Mouse (Mus musculus) embryonic facial prominence, embryonic 13.5 days (tissue): ENCODE results near the gene Mmp9. TPM values are rescaled to one million over a fixed set of nuclear protein-coding genes. Genes with fewer than 3 reads are reported as not detected.

Experiments
- ATAC-seq: fragments of 200-750 bp; cut with Nextera tagmentation; 2 replicates; pipeline ENCODE4 v1.8.0; 2017; ENCODE audit warnings: low read depth; ENCODE audit not compliant: insufficient number of reproducible peaks, insufficient read depth, low FRiP score, low TSS enrichment
- H3K27ac ChIP-seq: fragments of 300-500 bp; sonication (generic); 2 replicates; pipeline ENCODE4 v1.5.1; 2015; ENCODE audit warnings: moderate library complexity, mild to moderate bottlenecking, inconsistent platforms
- H3K27me3 ChIP-seq: fragments of 300-500 bp; sonication (generic); 2 replicates; pipeline ENCODE4 v1.6.1; 2015; ENCODE audit warnings: mild to moderate bottlenecking, inconsistent platforms
- H3K36me3 ChIP-seq: fragments of 300-500 bp; sonication (generic); 2 replicates; pipeline ENCODE4 v1.6.1; 2015; ENCODE audit warnings: mild to moderate bottlenecking, inconsistent platforms
- H3K4me1 ChIP-seq: fragments of 300-500 bp; sonication (generic); 2 replicates; pipeline ENCODE4 v1.6.1; 2015; ENCODE audit warnings: inconsistent platforms
- H3K4me2 ChIP-seq: fragments of 300-500 bp; sonication (generic); 2 replicates; pipeline ENCODE4 v1.6.1; 2015; ENCODE audit warnings: moderate library complexity, mild to moderate bottlenecking, inconsistent platforms
- H3K4me3 ChIP-seq: fragments of 300-500 bp; sonication (generic); 2 replicates; pipeline ENCODE4 v1.5.1; 2015; ENCODE audit warnings: mild to moderate bottlenecking, inconsistent platforms
- H3K9ac ChIP-seq: fragments of 300-500 bp; sonication (generic); 2 replicates; pipeline ENCODE4 v1.6.1; 2015; ENCODE audit warnings: mild to moderate bottlenecking, inconsistent platforms
- H3K9me3 ChIP-seq: fragments of 300-500 bp; sonication (generic); 2 replicates; pipeline ENCODE4 v1.6.1; 2016; ENCODE audit warnings: inconsistent platforms
- WGBS: fragments of 180-500 bp; shearing (Covaris S2); methylation state at CpG from one replicate; pipeline ENCODE4 v1.1.7; 2015; ENCODE audit warnings: mixed read lengths; 5-methylcytosine and 5-hydroxymethylcytosine counted together
- polyA plus RNA-seq: library from polyadenylated mRNA; unstranded; fragments of >200 nt; fragmentation: Nextera tagmentation; extraction: Ambion mirVana; gene quantifications from 2 replicates; pipeline ENCODE4 v1.2.1, GENCODE M21; 2015

Mmp9 gene
- polyA plus RNA-seq, 1 experiment from 2014 or later = 16.6 TPM

DNA sequence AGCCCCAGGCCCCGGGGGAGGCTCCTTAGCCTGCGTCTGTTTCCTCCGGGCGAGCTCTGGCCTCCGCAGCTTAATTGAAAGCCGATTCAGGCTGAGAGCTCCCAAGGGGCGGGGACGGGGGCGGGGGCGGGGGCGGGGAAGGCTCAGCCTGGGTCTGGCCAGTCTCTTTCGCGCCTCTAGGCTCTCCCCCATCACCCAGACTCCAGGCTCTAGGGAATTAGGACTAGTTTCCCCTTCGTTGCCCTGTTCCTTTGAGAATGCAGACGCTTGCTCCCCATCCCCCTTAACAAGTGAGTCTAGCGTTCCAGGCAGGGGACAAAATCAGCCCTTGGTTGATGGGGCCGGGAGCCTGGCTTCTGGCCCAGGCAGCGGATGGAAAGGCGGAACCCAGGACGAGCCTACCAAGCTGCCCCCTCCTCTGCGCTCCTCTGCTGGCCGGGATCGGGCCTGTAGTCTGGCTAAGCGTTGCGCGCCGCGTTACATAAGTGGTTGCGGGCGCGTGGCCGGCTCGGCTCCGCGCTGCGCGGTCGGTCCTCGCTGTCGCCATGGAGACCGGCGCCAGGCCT lies 30.1 kb downstream of the Mmp9 start:
- Histone ChIP-seq H3K4me3 (peak overlapping the region; percentile 24; the same call in 1 of the 2 replicates), H3K9ac (peak overlapping the region; percentile 11; the same call in 1 of the 2 replicates), H3K36me3 (no peaks in the 10 kb centered on the region), H3K4me2 (peak overlapping the region; percentile 53), H3K27me3 (peaks cover 86% of the 10 kb centered on the region), H3K27ac (no peak overlapping the region), H3K4me1 (peaks cover 27% of the 10 kb centered on the region), H3K9me3 (no peaks in the 10 kb centered on the region)
- no peak for ATAC-seq
- under 1% methylated on average over 42 of the region's 42 CpGs for whole genome bisulfite sequencing

DNA sequence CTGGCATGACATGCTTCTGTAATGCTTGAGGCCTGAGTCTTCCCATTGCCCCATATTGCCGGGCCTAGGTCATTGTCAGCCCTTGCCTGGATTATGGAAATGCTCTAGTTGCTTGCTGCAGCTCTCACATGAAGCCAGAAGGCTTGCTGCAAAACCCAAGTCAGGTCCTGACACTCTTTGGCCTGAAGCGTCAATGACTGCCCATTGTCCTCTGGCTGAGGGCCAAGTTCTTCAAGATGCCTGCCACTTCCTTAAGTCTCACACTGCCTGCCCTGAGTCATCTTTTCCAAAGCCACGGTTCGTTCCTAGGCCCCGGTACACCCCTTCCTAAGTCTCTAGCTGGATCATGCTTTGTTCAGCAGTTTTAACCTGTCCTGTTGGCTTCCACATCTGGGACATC lies 32.1 kb downstream of the Mmp9 start:
- Histone ChIP-seq H3K9me3 (no peaks in the 10 kb centered on the region), H3K27me3 (peaks cover 67% of the 10 kb centered on the region), H3K9ac (no peak overlapping the region), H3K4me3 (no peak overlapping the region), H3K36me3 (no peaks in the 10 kb centered on the region), H3K27ac (no peak overlapping the region), H3K4me1 (peaks cover 26% of the 10 kb centered on the region), H3K4me2 (no peak overlapping the region)
- 66% methylated on average over 5 of the region's 5 CpGs for WGBS
- no peak for ATAC-seq

DNA sequence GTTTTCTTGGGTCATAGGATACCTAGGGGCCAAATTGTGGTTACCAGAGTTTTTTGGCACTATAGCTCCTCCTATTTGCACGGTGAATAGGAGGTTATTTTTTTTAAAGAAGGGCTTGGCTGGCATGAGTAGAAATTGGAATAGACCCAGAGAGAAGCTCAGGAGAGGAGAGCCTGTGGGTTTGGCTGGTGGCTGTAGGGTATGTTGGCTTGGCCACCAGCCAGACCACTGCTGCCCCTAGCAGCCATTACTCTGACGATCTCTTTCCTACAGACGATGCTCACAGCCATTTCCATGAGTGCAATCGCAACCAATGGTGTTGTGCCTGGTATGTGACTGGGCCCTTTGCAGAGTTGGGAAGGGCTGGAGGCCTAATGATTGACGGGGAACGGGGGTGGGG lies 35.0 kb downstream of the Mmp9 start:
- Histone ChIP-seq H3K9ac (no peak overlapping the region), H3K4me3 (no peak overlapping the region), H3K4me2 (no peak overlapping the region), H3K27ac (no peak overlapping the region), H3K4me1 (peaks cover 7% of the 10 kb centered on the region), H3K9me3 (no peaks in the 10 kb centered on the region), H3K27me3 (peaks cover 38% of the 10 kb centered on the region), H3K36me3 (no peaks in the 10 kb centered on the region)
- ATAC-seq = no peak
- 80% methylated on average over 6 of the region's 6 CpGs for WGBS

DNA sequence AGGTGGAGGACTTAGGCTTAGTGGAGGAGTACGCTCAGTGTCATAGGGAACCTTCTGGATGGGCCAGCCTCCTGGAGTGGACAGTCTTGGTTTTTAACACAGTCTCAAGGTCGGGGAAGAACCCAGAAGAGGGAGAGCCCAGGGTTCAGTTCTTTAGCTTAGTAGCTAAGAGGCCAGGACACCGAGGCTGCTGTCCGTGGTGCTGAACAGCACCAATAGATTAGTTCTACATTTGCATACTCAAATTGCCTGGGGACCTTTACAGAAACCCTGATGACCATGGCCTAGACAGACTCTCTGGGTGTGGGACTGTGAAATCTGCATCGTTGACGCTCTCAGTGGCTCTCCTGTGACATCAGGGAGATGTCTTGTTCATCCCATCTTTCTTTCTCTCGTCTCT lies 39.2 kb downstream of the Mmp9 start:
- H3K4me2 ChIP-seq = no peak overlapping the region
- H3K27me3 ChIP-seq = 0 out of 2 replicates have a peak, but pooled peaks cover 3% of the 10 kb centered on the region
- ATAC-seq = no peak
- no peaks in the 10 kb centered on the region for H3K36me3 ChIP-seq
- no peaks in the 10 kb centered on the region for H3K4me1 ChIP-seq
- H3K9ac ChIP-seq = no peak overlapping the region
- no peaks in the 10 kb centered on the region for H3K9me3 ChIP-seq
- 13% methylated on average over 7 of the region's 7 CpGs for WGBS
- no peak overlapping the region for H3K4me3 ChIP-seq
- H3K27ac ChIP-seq = no peak overlapping the region

DNA sequence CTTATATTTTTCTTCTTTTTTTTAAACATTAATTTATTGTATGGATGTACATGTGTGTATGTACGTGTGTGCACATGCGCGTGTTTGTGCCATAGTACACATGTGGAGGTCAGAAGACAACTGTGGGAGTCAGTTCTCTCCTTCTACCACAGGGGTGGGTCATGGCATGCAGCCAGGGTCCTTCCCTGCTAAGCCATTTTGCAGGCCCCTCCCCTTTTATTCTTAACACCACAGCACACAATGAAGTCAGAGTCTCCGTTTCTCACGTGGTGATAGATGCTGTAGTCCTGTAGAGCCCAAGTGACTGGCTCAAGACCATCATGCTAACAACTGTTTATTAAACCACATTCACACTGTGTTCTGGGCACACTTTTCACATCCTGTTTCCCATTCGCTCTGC lies 45.4 kb downstream of the Mmp9 start:
- Histone ChIP-seq H3K4me1 (no peaks in the 10 kb centered on the region), H3K9ac (no peak overlapping the region), H3K36me3 (no peaks in the 10 kb centered on the region), H3K27me3 (no peaks in the 10 kb centered on the region), H3K4me3 (no peak overlapping the region), H3K4me2 (no peak overlapping the region), H3K27ac (no peak overlapping the region), H3K9me3 (no peaks in the 10 kb centered on the region)
- no peak for ATAC-seq
- 81% methylated on average over 6 of the region's 6 CpGs for WGBS

DNA sequence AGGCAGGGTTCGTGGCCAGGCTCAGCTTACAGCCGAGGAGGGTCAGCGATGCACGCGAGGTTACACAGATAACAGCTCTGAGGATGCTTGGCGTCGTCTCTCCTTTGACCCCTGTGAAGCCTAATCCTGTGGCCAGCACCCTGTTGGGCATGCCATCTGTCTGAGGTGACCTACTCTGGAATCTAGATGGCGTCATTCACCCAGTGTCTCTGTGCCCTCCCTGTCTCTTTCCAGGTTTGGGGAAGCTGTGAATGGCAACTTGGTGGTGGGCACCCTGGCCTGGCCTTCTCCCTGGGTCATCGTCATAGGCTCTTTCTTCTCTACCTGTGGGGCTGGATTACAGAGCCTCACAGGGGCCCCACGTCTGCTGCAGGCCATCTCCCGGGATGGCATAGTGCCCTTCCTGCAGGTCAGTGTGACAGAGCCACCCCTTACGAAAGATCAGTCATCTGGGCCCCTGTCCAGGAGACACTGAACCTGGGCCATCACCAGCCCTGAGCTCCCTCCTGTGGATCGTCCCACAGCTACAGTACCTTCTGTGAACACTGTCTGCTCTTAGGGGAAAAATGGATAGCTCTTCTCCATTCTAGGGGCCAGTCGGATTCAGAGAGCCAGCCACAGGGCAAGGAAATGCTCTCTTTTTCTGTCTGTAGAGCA lies 45.9 kb downstream of the Mmp9 start:
- Histone ChIP-seq H3K4me1 (no peaks in the 10 kb centered on the region), H3K27ac (no peak overlapping the region), H3K36me3 (no peaks in the 10 kb centered on the region), H3K4me2 (no peak overlapping the region), H3K9me3 (no peaks in the 10 kb centered on the region), H3K4me3 (no peak overlapping the region), H3K27me3 (no peaks in the 10 kb centered on the region), H3K9ac (no peak overlapping the region)
- 70% methylated on average over 14 of the region's 14 CpGs for WGBS
- ATAC-seq = no peak

DNA sequence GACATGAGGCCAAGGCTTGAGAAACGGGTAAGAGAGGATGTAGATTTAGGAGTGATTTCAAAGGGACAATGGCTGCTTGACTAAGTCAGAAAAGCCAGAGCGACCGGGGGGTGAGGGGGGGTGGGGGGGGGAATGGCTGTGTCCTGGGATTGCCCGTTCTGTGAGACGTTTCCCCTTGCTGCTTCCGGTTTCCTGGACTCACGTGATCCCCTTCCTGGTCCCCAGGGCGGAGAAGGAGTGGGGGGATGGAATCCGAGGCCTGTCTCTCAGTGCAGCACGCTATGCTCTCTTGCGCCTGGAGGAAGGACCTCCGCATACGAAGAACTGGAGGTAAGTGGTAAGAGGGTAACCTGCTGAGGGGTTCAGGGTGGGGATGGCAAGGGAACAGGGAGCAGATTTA lies 48.2 kb downstream of the Mmp9 start:
- H3K9ac ChIP-seq = no peak overlapping the region
- 48% methylated on average over 13 of the region's 13 CpGs for WGBS
- H3K27ac ChIP-seq = no peak overlapping the region
- ATAC-seq = no peak
- H3K4me1 ChIP-seq = no peaks in the 10 kb centered on the region
- no peaks in the 10 kb centered on the region for H3K36me3 ChIP-seq
- H3K4me2 ChIP-seq = no peak overlapping the region
- H3K9me3 ChIP-seq = no peaks in the 10 kb centered on the region
- 0 out of 2 replicates have a peak, but pooled peaks cover 2% of the 10 kb centered on the region for H3K27me3 ChIP-seq
- H3K4me3 ChIP-seq = no peak overlapping the region

DNA sequence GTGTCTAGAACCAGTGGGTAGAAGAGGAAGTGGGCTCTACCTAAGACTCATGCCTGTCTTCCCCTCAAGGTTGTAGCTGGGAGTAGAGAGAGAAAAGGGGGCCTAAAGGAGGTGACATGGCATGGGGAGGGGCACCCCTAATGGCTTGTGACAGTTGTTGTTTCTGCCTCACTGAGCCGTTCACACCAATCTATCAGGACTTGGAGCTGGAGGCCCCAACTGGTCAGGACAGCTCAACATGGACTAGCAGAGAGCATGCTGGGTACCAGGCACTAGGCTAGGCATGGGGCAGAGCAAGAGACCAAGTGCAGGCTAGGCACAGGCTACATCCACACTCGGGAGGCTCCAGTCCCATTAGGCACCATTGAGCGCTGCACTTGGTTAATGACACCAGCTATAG lies 50.5 kb downstream of the Mmp9 start:
- Histone ChIP-seq H3K4me2 (no peak overlapping the region), H3K27ac (no peak overlapping the region), H3K4me1 (0 out of 2 replicates have a peak, but pooled peaks cover 7% of the 10 kb centered on the region), H3K4me3 (no peak overlapping the region), H3K9ac (no peak overlapping the region), H3K9me3 (no peaks in the 10 kb centered on the region), H3K36me3 (no peaks in the 10 kb centered on the region), H3K27me3 (peaks cover 18% of the 10 kb centered on the region)
- WGBS = 84% methylated on average over 3 of the region's 3 CpGs
- ATAC-seq = no peak

DNA sequence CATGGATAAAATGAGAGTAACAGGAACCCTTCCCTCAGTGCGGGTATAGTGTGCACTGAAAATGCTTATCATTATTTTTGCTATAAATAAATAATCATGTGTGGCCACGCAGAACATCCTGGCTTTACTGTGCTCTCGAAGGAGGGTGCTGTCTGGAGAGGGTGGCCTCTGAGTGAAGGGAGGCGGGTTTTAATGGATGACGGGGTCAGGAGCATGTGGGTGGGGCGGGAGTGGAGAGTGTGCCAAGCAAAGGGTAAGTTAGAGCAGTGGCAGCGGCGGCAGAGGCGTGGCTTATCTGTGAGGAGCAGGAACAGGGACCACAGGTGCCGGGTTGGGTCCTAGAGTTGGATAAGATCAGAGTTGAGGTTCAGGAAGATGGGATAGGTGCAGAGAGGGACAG lies 51.2 kb downstream of the Mmp9 start:
- H3K4me2 ChIP-seq = no peak overlapping the region
- H3K27me3 ChIP-seq = peaks cover 25% of the 10 kb centered on the region
- H3K9ac ChIP-seq = no peak overlapping the region
- no peaks in the 10 kb centered on the region for H3K36me3 ChIP-seq
- WGBS = 49% methylated on average over 10 of the region's 10 CpGs
- no peak overlapping the region for H3K27ac ChIP-seq
- no peak for ATAC-seq
- H3K9me3 ChIP-seq = no peaks in the 10 kb centered on the region
- 0 out of 2 replicates have a peak, but pooled peaks cover 7% of the 10 kb centered on the region for H3K4me1 ChIP-seq
- no peak overlapping the region for H3K4me3 ChIP-seq

DNA sequence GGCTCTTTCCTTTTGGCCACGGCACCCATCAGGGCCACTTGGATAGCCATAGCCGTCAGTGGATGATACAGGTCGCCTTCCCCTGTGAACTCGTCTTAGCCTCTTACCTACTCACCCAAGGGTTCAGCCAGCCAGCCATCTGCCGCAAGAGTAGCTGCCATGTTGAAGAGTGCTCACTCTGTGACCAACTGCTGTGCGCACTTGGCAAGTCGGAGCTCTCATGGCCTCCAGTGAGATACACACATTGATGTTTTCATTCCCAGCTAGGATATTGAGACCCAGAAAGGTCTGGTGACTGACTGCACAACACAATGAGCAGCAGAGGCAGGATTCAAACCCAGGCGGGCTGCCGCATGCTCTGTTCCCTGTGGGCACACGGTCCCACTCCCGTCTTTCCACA lies 53.6 kb downstream of the Mmp9 start:
- H3K36me3 ChIP-seq = peaks cover 6% of the 10 kb centered on the region
- H3K9ac ChIP-seq = no peak overlapping the region
- H3K27me3 ChIP-seq = peaks cover 49% of the 10 kb centered on the region
- H3K4me1 ChIP-seq = peaks cover 28% of the 10 kb centered on the region
- no peak for ATAC-seq
- WGBS = 88% methylated on average over 11 of the region's 11 CpGs
- no peaks in the 10 kb centered on the region for H3K9me3 ChIP-seq
- H3K4me2 ChIP-seq = no peak overlapping the region
- no peak overlapping the region for H3K27ac ChIP-seq
- no peak overlapping the region for H3K4me3 ChIP-seq

DNA sequence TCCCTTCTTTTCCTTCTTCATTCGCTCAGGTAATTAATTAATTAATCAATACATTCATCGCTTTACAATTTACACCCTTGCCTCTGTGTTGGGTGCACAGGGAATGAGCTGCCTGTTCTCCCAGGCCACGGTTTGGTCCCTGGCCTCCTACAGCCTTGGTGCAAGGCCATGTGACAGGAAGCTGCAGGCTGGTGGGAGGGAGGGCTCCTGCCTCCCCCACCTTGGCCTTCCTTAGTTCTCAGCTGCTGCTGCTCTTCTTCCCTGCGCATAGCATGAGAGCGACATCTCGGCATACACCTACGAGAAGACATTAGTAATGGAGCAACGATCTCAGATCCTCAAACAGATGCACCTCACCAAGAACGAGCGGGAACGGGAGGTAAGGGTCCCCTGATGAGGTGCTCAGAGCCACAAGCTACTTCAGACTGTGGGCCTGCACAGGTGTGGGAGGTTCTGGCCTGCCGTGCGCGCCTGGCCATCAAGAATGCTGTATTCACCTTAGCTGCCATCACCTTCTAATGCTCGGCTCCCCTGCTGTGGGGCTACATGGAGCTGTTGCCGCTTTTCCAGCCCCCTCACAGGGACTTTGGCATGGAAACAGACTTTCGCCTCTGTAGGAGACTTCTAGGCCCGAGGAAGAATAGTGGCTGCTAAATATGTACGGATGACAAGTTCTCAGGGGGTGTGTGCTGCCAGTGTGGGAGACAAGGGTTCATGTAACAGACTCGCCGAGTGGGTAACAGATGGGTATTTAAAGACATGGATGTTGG lies 54.3 kb downstream of the Mmp9 start:
- Histone ChIP-seq H3K9ac (no peak overlapping the region), H3K36me3 (peaks cover 13% of the 10 kb centered on the region), H3K9me3 (no peaks in the 10 kb centered on the region), H3K27ac (no peak overlapping the region), H3K27me3 (peaks cover 55% of the 10 kb centered on the region), H3K4me1 (peaks cover 28% of the 10 kb centered on the region), H3K4me3 (no peak overlapping the region), H3K4me2 (no peak overlapping the region)
- WGBS = 58% methylated on average over 21 of the region's 21 CpGs
- no peak for ATAC-seq

DNA sequence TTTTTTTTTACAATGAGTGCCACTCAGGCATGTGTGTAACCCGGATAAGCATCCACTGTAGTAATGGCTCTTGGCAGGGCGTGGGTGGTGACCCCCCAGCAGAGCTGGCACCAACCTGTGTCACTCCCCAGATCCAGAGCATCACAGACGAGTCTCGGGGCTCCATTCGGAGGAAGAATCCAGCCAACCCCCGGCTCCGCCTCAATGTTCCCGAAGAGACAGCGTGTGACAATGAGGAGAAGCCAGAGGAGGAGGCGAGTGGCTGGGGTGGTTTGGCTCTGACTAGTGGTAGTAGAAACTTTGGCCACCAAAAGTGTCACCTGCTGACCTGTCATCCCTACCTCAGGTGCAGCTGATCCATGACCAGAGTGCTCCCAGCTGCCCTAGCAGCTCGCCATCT lies 55.4 kb downstream of the Mmp9 start:
- peaks cover 67% of the 10 kb centered on the region for H3K27me3 ChIP-seq
- H3K9me3 ChIP-seq = no peaks in the 10 kb centered on the region
- H3K9ac ChIP-seq = no peak overlapping the region
- ATAC-seq = no peak
- H3K4me3 ChIP-seq = no peak overlapping the region
- WGBS = 72% methylated on average over 11 of the region's 11 CpGs
- no peak overlapping the region for H3K27ac ChIP-seq
- peaks cover 28% of the 10 kb centered on the region for H3K4me1 ChIP-seq
- H3K36me3 ChIP-seq = peaks cover 25% of the 10 kb centered on the region
- no peak overlapping the region for H3K4me2 ChIP-seq
